Mouse (Mus musculus): ENCODE measurements around the gene Dmxl2. TPM values are rescaled to one million over a fixed set of nuclear protein-coding genes. Genes with fewer than 3 reads are reported as not detected.

Dmxl2 gene
- total RNA-seq, 2 experiments from 2014 or later, result 214 TPM

GRCm38 (mm10) chr9:54484927-54485326, 16.5 kb downstream of the Dmxl2 start:
- H3K4me3 ChIP-seq, result no peak overlapping the region
- no peak for TF ChIP-seq CTCF (conservative IDR thresholded peaks at IDR 0.05)
- no peak overlapping the region for H3K27ac ChIP-seq
- no peak for DNase-seq (ENCODE audit: low spot score in 2 of 2)

GRCm38 (mm10) chr9:54483215-54483614, 18.2 kb downstream of the Dmxl2 start:
- Histone ChIP-seq H3K4me3 (no peak overlapping the region), H3K27ac (no peak overlapping the region)
- DNase-seq (ENCODE audit: low spot score in 2 of 2), result no peak
- TF ChIP-seq CTCF (conservative IDR thresholded peaks at IDR 0.05), result no peak

GRCm38 (mm10) chr9:54482763-54483162, 18.7 kb downstream of the Dmxl2 start:
- TF ChIP-seq CTCF (conservative IDR thresholded peaks at IDR 0.05), result no peak
- DNase-seq (ENCODE audit: low spot score in 2 of 2), result no peak

GRCm38 (mm10) chr9:54479054-54479453, 22.4 kb downstream of the Dmxl2 start:
- Histone ChIP-seq H3K27ac (no peak overlapping the region), H3K4me3 (no peak overlapping the region)
- no peak for DNase-seq (ENCODE audit: low spot score in 2 of 2)
- TF ChIP-seq CTCF (conservative IDR thresholded peaks at IDR 0.05), result no peak

More at GRCm38 (mm10) chr9:54482763-54483162, 18.7 kb downstream of the Dmxl2 start:
- Histone ChIP-seq H3K27ac (no peak overlapping the region), H3K4me3 (no peak overlapping the region)

GRCm38 (mm10) chr9:54478117-54478516, 23.3 kb downstream of the Dmxl2 start:
- no peak for DNase-seq (ENCODE audit: low spot score in 2 of 2)
- H3K4me3 ChIP-seq, result no peak overlapping the region
- no peak overlapping the region for H3K27ac ChIP-seq
- TF ChIP-seq CTCF (conservative IDR thresholded peaks at IDR 0.05), result no peak

GRCm38 (mm10) chr9:54474546-54474945, 26.9 kb downstream of the Dmxl2 start:
- no peak for DNase-seq (ENCODE audit: low spot score in 2 of 2)
- no peak for TF ChIP-seq CTCF (conservative IDR thresholded peaks at IDR 0.05)
- Histone ChIP-seq H3K4me3 (no peak overlapping the region), H3K27ac (peak overlapping the region; percentile 52; the same call in 1 of the 2 replicates)

GRCm38 (mm10) chr9:54474031-54474430, 27.4 kb downstream of the Dmxl2 start:
- Histone ChIP-seq H3K4me3 (no peak overlapping the region), H3K27ac (peak overlapping the region; percentile 52; the same call in 1 of the 2 replicates)
- TF ChIP-seq CTCF (conservative IDR thresholded peaks at IDR 0.05), result no peak
- no peak for DNase-seq (ENCODE audit: low spot score in 2 of 2)

GRCm38 (mm10) chr9:54472784-54473183, 28.6 kb downstream of the Dmxl2 start:
- peak overlapping the region; percentile 32; the same call in 1 of the 2 replicates for H3K27ac ChIP-seq
- peak in 1 of 2 experiments; percentile 27 for DNase-seq (ENCODE audit: low spot score in 2 of 2)
- no peak overlapping the region for H3K4me3 ChIP-seq
- peak; percentile 29 for TF ChIP-seq CTCF (conservative IDR thresholded peaks at IDR 0.05)

GRCm38 (mm10) chr9:54469339-54469738, 32.1 kb downstream of the Dmxl2 start:
- no peak overlapping the region for H3K27ac ChIP-seq
- DNase-seq (ENCODE audit: low spot score in 2 of 2), result no peak
- no peak overlapping the region for H3K4me3 ChIP-seq
- TF ChIP-seq CTCF (conservative IDR thresholded peaks at IDR 0.05), result no peak

- H3K27ac ChIP-seq, result no peak overlapping the region
- DNase-seq (ENCODE audit: low spot score in 2 of 2), result no peak
- no peak for TF ChIP-seq CTCF (conservative IDR thresholded peaks at IDR 0.05)
- no peak overlapping the region for H3K4me3 ChIP-seq
Measured at GRCm38 (mm10) chr9:54467433-54467933, 33.9 kb downstream of the Dmxl2 start.

- peak overlapping the region; percentile 83 for H3K27ac ChIP-seq
- DNase-seq (ENCODE audit: low spot score in 2 of 2), result peak; percentile 43 to 65
- no peak for TF ChIP-seq CTCF (conservative IDR thresholded peaks at IDR 0.05)
- no peak overlapping the region for H3K4me3 ChIP-seq
Measured at GRCm38 (mm10) chr9:54463483-54464054, 37.9 kb downstream of the Dmxl2 start.

GRCm38 (mm10) chr9:54439015-54439414, 62.4 kb downstream of the Dmxl2 start:
- no peak for TF ChIP-seq CTCF (conservative IDR thresholded peaks at IDR 0.05)
- Histone ChIP-seq H3K27ac (peak overlapping the region; percentile 23; the same call in 1 of the 2 replicates), H3K4me3 (no peak overlapping the region)
- DNase-seq (ENCODE audit: low spot score in 2 of 2), result no peak

GRCm38 (mm10) chr9:54438246-54438645, 63.2 kb downstream of the Dmxl2 start:
- Histone ChIP-seq H3K4me3 (no peak overlapping the region), H3K27ac (no peak overlapping the region)
- TF ChIP-seq CTCF (conservative IDR thresholded peaks at IDR 0.05), result peak; percentile 86
- peak; percentile 8 to 41 for DNase-seq (ENCODE audit: low spot score in 2 of 2)

- TF ChIP-seq CTCF (conservative IDR thresholded peaks at IDR 0.05), result peak; percentile 62
- DNase-seq (ENCODE audit: low spot score in 2 of 2), result no peak
- Histone ChIP-seq H3K4me3 (no peak overlapping the region), H3K27ac (no peak overlapping the region)
Measured at GRCm38 (mm10) chr9:54416238-54416637, 85.2 kb downstream of the Dmxl2 start.
